Mouse (Mus musculus) monocyte, adult 2 months (primary cell): ENCODE data around the gene 3830406C13Rik.

ENCODE experiments used
- DNase-seq, 2 experiments: peaks; one replicate each; pipeline ENCODE4 v3.0.0; 2022; ENCODE audit warnings: low spot score in 2 of 2, low read depth in 1 of 2

3830406C13Rik gene

DNA sequence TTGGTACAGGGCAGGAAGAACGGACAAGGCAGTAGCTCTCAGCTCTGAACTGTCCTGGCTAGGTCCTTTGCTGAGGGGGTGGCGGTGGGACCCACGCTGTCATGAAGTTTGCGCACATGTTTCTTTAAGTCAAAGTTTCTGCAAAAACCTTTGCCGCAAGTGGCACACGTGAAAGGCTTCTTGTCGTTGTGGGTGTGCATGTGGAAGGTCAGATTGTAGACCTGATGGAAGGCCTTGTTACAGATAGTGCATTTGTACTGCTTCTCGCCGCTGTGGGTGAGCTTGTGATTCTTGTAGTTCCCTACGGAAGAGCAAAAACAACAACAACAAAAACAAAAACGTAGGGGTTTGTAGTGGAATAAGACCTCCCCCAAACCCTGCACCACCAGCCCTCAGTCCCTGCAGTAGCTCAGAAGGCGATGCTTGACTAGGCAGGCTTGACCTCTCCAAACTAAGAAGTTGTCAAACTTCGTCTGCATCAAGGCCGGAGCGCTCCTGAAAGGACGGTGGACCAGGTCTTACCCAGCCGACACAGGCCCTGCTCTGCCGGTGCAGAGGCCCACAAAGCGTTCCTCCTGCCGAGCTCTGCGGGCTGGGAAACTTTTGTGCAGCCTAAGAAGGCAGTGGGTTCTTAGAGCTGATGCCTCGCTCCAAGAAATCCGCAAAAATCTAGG lies 58.6 kb downstream of the 3830406C13Rik start:
- no peak for DNase-seq

DNA sequence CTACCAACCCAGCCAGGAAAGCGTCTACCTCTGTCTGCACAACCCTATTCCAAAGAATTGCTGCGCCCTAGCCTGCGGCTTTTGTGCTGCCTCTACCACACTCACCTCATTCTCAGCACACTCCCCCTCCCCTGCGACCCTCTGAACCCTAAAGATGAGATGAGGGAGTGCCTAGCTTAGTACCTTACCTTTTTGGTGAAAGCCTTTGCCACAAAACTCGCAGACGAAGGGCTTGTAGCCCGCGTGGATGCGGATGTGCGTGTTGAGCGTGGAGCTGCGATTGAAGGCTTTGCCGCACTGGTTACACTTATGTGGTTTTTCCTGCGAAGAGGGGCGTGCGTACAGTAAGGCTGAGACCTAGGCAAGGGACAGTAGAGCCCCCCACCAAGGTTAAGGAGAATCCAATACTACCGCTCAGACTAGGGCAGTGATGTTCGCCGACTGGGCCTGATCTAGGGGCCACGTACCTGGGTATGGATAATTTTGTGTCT lies 59.5 kb downstream of the 3830406C13Rik start:
- DNase-seq = no peak

DNA sequence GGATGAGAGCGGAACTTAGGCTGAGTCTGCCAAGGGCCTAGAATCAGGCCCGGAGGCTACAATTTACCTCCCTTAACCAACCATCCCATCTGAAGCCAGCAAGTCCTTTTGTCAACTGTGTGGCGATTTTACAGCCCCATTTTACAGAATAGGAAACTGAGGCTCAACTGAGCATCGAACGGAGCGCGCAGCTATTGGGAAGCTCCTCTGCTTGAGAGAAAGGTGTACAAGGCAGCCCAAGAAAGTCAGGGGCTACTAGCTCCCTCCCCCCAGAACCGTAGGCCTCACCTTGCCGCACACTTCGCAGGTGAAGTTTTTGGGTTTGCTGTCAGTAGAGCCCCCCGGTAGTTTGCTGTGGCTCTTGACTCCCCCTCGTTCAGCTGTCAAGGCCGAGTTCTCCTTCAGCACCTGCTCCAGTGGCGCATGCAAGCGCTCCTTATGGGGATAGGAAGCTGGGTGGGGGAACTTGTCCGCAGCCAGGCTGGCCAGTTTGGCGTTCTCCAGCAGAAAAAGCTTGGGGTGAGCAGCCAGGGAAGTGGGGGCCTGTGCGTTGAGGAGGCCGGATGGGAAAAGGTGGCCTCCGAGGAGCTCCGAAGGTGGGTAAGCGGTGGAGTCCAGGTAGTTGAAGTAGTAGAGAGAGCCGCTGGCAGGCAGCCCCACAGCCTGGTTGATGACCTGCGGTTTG lies 60.2 kb downstream of the 3830406C13Rik start:
- no peak for DNase-seq

DNA sequence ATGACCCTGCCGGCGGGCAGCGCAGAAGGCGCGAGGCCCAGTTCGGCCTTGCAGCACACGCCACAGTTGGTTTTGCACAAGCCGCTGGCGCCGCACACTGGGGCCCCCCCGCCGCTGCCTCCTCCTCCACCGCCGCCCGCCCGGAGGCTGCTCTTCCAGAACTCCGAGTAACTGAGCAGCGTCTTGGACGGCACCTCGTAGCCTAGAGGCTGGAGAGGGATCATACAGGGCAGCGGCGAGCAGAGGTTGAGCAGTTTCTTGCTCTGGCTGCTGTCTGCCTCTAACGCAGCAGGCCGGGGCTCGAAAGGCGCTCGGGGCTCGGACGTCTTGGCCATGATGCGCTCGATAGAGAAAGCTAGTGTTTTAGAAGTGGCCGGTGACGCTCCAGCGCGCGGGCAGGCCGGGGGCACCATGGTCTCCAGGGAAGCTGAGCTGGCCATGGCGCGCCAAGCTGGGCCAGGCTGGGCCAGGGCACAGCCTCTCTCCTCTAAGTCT lies 60.8 kb downstream of the 3830406C13Rik start:
- no peak for DNase-seq

DNA sequence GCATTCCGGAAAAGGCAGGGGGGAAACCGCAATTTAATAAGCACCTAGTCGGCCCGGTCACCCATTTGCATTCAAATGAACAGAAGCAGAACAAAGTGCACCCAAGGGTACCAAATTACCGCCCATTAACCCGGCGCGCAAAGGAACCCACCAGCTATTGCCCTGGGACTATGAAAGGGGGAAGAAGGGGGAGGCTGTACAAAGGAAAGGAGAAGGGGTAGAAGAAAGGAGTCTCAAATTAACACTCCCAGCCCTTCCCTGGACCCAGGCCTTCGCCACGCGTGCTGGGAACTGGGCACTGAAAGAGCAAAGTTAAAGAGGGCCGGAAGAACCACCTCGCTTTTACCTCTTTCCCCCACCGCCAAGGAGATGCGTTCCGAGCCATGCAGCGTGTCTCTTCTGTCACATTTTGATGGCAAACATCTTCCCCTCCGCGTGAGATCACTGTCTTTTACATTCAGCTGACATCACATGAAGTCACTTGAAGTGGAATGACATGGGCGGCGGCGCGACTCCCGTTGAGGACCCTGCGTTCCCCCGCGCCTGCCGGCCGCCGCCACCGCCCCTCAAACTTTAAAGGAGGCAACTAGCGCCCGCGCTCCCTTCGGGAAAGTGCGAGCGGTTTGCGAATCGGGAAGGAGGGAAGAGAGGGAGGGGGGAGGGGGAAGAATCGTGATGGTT lies 61.4 kb downstream of the 3830406C13Rik start:
- no peak for DNase-seq

DNA sequence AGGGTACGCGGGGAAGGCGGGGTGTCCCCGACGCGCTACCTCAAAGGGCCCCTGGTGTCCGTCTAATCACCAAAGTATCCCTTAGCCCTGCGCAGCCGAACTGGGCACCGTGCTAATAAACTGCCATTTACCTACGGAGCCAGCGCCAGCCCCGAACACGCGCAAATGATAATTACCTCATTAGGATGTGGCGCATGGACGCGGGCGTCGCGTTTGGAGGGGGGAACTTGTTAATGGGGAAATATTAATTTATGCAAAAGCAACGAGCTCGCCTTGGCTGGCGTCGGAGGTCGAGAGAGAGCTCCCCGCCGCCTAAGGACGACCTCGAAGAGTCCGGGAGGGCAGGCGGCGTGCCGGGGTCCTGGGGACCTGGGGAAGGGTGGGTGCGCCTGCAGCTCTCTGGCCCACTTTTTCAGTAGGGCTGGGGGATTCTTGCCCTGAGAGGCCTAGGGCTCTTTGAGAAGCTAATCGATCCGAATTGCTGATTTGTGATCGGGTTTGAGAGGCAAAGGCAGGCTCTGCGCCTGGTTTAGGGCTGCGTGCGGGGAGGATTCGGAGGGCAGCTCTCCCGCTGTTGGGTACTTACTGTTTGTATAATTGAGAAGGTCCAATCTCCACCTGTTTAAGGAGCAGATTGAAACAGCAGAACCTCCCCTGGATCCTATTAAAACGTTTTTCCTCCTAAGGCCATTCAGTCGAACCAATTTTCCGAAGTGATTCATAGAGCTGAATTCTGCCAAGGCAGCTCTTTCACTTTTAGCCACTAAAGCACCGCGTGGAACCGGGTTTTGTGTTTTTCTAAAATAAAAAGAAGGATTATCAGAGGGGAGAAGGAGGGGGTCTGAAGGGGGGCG lies 62.3 kb downstream of the 3830406C13Rik start:
- no peak for DNase-seq

DNA sequence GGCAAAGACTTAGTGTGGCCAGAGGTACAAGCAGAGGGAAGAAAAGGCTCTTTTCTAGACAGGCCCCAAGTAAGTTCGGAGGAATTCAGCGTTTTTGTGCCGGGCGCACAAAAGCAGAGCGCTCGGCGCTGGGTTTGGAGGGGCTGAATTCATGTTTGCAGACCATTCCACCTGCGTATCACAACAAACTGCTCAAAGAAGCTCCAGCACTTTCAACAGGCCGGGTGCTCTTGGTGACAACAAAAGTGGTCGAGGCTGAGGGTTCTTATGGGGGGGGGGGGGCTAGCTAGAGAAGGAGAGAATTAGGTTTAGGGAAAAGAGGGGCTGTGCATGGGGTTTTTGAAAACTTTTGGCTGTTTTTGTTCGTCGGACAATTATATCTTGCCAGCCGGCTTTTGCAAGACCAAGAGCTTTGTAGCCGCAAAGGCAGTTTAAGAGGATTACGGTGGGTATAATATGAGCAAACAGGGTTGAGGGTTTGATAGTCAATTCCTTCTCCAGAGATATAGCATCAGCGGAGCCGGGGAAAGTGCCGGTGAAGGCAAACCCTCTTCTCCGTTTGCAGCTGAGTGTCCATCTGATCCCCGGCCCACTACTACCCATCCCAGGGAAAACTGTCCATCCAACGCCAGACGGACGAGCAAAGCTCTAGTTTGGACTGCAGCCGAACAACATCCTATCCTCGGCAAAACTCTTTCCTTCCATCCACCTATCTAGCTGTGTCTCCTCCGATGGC lies 63.1 kb downstream of the 3830406C13Rik start:
- no peak for DNase-seq

DNA sequence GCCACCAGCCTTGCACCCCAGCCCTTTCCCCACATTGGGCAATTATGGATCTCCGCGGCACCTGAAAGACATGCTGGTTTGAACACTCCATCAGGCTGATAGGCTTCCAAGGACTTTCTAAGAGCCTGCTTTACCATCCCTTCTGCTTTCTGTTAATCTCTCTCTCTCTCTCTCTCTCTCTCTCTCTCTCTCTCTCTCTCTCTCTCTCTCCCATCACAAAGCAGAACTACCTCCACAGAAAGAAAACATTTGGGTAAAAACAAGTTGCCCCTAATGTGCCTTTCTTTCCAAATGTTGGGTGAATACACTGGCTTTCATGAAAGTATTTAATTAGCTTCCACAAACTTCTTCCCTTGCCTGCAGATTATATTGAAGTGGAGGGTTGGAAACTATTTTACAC lies 64.1 kb downstream of the 3830406C13Rik start, which contains the start of gene Fezf2:
Gene Fezf2 (minus strand): TSS at position 101 of the 400 bp plus-strand sequence.
- no peak for DNase-seq

DNA sequence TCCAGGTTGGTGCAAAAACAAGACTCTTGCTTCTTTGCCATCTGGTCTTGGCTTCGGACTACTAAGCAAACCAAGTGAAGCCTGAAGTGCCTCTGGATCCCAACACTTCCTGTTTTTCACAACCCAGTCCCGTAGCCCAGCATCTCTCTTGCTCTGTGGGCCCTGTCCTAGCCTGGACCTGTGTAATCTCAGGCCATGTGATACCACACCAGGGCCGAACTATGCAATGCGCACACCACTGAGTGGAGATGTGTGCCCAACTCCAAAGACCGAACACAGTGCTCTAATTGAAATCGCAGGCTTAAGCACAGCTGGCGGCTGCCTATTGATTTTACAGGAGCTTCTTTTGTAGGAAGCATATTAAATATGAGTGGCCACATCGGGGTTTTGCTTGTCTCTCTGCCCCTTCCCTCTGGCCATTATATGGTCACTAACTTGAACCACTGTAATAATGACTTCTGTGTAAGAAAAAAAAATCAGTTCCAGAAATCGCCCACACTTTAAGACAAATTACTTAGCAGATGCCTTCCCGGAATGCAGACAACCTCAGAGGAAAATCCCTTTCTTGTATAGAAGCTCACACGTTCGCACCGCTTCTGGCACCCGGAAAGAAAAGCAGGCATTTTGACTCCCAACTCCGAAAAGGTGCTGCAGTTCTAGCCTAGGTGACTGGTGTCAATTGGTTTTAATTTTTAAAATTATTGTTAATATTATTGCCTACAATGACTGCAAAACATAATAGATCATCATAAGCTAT lies 65.5 kb downstream of the 3830406C13Rik start:
- DNase-seq = no peak

DNA sequence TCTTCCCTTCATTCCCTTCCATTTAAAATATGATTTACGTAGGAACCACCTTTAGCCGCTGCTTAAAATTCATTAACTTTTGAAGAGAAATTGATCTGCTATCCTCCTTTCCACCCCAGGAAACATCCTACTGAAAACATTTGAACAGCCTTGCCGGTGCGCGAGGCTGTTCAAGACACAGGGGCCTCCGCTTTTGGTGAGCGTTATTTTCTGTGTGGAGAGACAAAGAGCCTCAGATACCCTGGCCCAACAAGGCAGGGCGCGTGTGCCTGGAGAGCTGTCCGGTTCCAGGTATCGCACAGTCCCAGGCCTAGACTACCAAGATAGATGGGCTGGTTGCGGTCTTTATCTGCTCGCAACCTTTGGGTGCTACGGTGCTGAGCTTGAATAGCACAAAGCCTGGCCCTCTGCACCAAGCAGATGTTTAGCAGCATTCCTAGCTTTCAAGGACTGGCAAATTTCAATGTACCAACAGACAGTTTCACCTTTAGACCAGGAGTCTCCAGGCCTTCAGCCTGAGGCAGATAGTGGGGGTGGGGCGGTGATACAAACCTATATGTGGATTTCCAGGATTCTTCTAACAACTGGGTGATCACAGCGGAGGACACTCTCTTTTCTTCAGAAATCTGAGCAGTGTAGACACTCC lies 66.4 kb downstream of the 3830406C13Rik start:
- no peak for DNase-seq
